Mouse (Mus musculus) heart, embryonic 14.5 days (tissue): Measurements from ENCODE around the gene Fbxw4. TPM values are rescaled to one million over a fixed set of nuclear protein-coding genes. Genes with fewer than 3 reads are reported as not detected.

ENCODE experiments used
- ATAC-seq: fragments of 200-750 bp; cut with Nextera tagmentation; 2 replicates; pipeline ENCODE4 v1.8.0; 2017; ENCODE audit warnings: low read depth, moderate TSS enrichment; ENCODE audit not compliant: insufficient number of reproducible peaks, insufficient read depth, low FRiP score
- H3K27ac ChIP-seq, 2 experiments: fragments of 200-500 bp in 1 of 2; fragments of 300-500 bp in 1 of 2; sonication (generic) in 1 of 2; replicated peaks in 1 of 2; 2 replicates each; pipeline ENCODE4 v1.5.1; 2012 to 2014; ENCODE audit warnings: low read depth in 2 of 2, low read length in 2 of 2, control low read depth in 1 of 2, mild to moderate bottlenecking in 1 of 2, mixed read lengths in 1 of 2; ENCODE audit not compliant: control insufficient read depth in 1 of 2, insufficient read depth in 1 of 2
- H3K27me3 ChIP-seq: fragments of 300-500 bp; sonication (generic); 2 replicates; pipeline ENCODE4 v1.6.1; 2014; ENCODE audit warnings: mild to moderate bottlenecking, low read length, control low read depth; ENCODE audit not compliant: control insufficient read depth, insufficient read depth
- H3K36me3 ChIP-seq: fragments of 300-500 bp; sonication (generic); 2 replicates; pipeline ENCODE4 v1.6.1; 2014; ENCODE audit warnings: mild to moderate bottlenecking, control low read depth, low read length, mixed read lengths; ENCODE audit not compliant: control insufficient read depth, insufficient read depth
- H3K4me1 ChIP-seq, 2 experiments: fragments of 200-500 bp in 1 of 2; fragments of 300-500 bp in 1 of 2; sonication (generic) in 1 of 2; 2 replicates each; pipeline ENCODE4 v1.6.1; 2012 to 2014; ENCODE audit warnings: low read length in 2 of 2, control low read depth in 1 of 2, mixed read lengths in 1 of 2; ENCODE audit not compliant: control insufficient read depth in 2 of 2, insufficient read depth in 2 of 2
- H3K4me2 ChIP-seq: fragments of 300-500 bp; sonication (generic); 2 replicates; pipeline ENCODE4 v1.6.1; 2014; ENCODE audit warnings: mild to moderate bottlenecking, low read length
- H3K4me3 ChIP-seq, 2 experiments: fragments of 200-500 bp in 1 of 2; fragments of 300-500 bp in 1 of 2; sonication (generic) in 1 of 2; 2 replicates each; pipeline ENCODE4 v1.5.1; 2012 to 2014; ENCODE audit warnings: low read length in 2 of 2, mild to moderate bottlenecking in 2 of 2, control low read depth in 1 of 2, low read depth in 1 of 2, moderate library complexity in 1 of 2; ENCODE audit not compliant: control insufficient read depth in 1 of 2, insufficient read depth in 1 of 2
- H3K9ac ChIP-seq: fragments of 300-500 bp; sonication (generic); 2 replicates; pipeline ENCODE4 v1.6.1; 2014; ENCODE audit warnings: mild to moderate bottlenecking, low read length
- H3K9me3 ChIP-seq: fragments of 300-500 bp; sonication (generic); 2 replicates; pipeline ENCODE4 v1.6.1; 2016; ENCODE audit warnings: low read length, control low read depth; ENCODE audit not compliant: control insufficient read depth
- WGBS: fragments of 180-500 bp; shearing (Covaris S2); extraction: QIAGEN DNeasy Blood & Tissue Kit; methylation state at CpG from one replicate; pipeline ENCODE4 v1.1.7; 2014; 5-methylcytosine and 5-hydroxymethylcytosine counted together
- polyA plus RNA-seq: library from polyadenylated mRNA; unstranded; fragments of >200 nt; fragmentation: Nextera tagmentation; extraction: Ambion mirVana; gene quantifications from 2 replicates; pipeline ENCODE4 v1.2.1, GENCODE M21; 2014

Gene Fbxw4
- polyA plus RNA-seq, 1 experiment from 2014 or later = 4.1 TPM

DNA sequence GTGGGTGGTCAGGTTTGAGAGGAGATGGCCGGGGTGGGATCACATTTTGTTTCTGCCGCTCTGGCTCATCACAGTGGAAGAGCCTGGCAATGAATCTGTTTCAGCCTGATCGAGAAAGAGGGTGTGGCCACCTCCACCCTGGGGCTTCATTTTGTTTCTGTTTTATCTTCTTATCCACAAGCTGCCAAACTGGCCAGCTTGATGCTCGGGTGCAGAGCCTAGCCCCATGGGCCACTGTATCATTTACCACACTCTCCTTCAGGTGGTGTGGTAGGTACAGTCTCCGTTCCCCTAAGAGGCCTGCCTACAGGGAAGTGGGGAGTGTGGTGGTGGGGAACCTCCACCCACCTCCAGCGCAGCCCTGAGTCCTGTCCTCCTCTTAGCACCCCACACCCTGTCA lies 87.1 kb downstream of the Fbxw4 start:
- no peak overlapping the region for H3K4me3 ChIP-seq
- ATAC-seq = no peak
- H3K4me2 ChIP-seq = no peak overlapping the region
- no peaks in the 10 kb centered on the region for H3K27me3 ChIP-seq
- peaks cover 24 to 32% of the 10 kb centered on the region in 2 experiments for H3K4me1 ChIP-seq
- WGBS = 76% methylated on average over 6 of the region's 6 CpGs
- no peak overlapping the region for H3K9ac ChIP-seq
- H3K36me3 ChIP-seq = peaks cover 34% of the 10 kb centered on the region
- H3K9me3 ChIP-seq = no peaks in the 10 kb centered on the region
- H3K27ac ChIP-seq = no peak overlapping the region

DNA sequence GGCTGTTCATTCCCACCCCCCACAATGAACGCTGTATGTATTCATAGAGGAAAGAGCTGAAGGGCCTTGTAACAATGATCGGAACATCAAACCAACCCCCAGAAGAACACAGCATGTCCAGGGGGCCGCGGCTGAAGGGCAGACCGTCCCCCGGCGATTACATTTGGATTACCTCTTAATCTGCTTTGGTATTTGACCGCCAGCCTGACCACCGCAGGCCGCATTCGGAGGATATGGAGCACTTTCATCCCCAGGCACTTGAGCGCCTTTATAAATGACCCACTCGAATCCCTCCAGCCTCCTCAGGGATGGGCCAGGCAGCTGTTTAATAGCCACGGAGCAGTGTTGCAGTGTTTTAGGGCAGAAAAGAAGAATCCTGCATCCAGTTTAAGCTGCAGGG lies 92.7 kb downstream of the Fbxw4 start:
- no peaks in the 10 kb centered on the region for H3K4me1 ChIP-seq
- no peak overlapping the region for H3K4me2 ChIP-seq
- ATAC-seq = no peak
- no peaks in the 10 kb centered on the region for H3K27me3 ChIP-seq
- WGBS = 49% methylated on average over 14 of the region's 14 CpGs
- H3K9me3 ChIP-seq = no peaks in the 10 kb centered on the region
- peaks cover 14% of the 10 kb centered on the region for H3K36me3 ChIP-seq
- H3K27ac ChIP-seq = no peak overlapping the region
- no peak overlapping the region for H3K9ac ChIP-seq
- H3K4me3 ChIP-seq = no peak overlapping the region

DNA sequence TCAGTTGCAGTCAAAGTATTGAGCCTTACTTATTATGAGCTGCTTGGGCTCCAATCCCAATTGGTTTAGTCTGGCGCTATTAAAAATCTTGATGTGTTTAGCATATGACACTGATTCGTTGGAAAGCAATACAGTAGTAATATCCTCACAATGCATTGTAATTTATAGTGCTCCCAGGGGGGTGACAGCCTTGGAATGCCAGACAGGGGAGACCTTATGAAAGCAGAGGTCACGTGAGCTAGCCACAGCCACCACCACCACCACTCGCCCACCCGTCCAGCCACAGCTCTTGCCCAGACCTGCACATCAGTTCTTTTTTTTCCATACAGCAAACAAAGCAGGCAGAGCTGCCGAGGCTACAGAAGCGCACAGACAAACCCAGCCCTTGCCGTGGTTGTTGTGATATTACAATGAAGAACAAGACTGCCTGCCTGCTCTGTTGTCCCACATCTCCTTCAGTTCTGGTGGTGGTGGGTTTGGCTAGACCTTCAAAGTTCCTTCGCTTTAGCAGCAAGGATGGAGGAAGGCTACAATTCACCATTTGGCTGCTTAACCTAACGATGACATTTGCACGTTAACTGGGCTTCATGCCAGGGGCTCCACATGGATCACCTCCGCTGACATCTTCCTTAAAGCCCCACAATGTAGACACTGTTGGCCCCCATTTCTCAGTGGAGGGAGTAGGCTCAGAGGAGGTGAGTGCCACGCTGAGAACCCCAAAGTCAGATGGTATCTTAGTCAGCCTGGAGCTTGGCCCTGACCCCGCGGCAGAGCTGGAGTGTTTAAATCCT lies 94.0 kb downstream of the Fbxw4 start:
- H3K9me3 ChIP-seq = no peaks in the 10 kb centered on the region
- no peak overlapping the region for H3K27ac ChIP-seq
- no peak overlapping the region for H3K4me2 ChIP-seq
- 0 out of 2 replicates have a peak, but pooled peaks cover 4% of the 10 kb centered on the region for H3K36me3 ChIP-seq
- H3K4me1 ChIP-seq = no peaks in the 10 kb centered on the region
- no peak overlapping the region for H3K9ac ChIP-seq
- H3K27me3 ChIP-seq = no peaks in the 10 kb centered on the region
- ATAC-seq = no peak
- no peak overlapping the region for H3K4me3 ChIP-seq
- 64% methylated on average over 15 of the region's 15 CpGs for WGBS

DNA sequence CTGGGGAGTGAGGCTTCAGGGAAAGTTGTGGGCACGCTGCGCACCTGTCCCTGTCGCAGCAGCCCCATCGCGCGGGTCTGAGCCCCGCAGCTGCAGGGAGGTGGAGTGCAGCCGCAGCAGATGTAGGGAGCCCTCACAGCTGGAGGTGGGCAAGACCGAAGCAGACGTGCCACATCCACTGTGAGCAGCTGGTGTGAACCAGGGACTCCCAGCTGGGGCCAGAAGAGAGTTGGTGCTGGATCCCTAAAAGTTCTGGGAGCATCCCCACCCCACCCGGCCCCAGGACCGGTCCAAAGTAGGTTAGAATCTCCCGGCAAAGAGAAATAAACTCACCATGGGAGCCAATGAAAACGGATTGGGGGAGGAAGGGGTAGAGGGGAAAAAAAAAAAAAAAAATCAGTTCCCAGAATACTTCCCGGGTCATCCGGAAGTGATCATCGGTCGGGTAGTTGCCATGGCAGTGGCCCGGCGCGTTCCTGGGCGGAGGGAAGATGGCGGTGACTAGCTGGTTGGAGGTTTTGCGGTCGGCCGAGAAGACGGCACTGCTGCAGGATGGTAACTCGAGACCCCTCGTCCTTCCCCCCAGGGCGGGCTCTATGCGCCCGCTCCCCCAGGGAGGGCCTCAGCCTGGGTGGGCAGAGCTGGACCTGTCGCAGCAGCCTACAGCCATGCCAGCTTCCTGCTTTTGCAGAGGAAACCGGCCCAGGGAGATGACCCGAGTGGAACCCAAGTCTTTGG lies 99.8 kb downstream of the Fbxw4 start, which contains the start of the genes Poll and Gm17018:
Gene Poll, minus strand, starts transcription at position 379 of the 738 bp plus-strand sequence.
Gene Gm17018, plus strand, starts transcription at position 463 of the 738 bp plus-strand sequence.
- Histone ChIP-seq H3K27ac (peak within 1 kb of the TSS; percentile 30 to 49; a peak in 3 of 4 replicates), H3K9ac (peak within 1 kb of the TSS; percentile 87), H3K27me3 (no peaks in the 10 kb centered on the region), H3K9me3 (no peaks in the 10 kb centered on the region), H3K36me3 (peaks cover 15% of the 10 kb centered on the region), H3K4me3 (peak within 1 kb of the TSS; percentile 54 to 76), H3K4me2 (peak within 1 kb of the TSS; percentile 94), H3K4me1 (peaks cover 3 to 8% of the 10 kb centered on the region in 2 experiments; a peak in 2 of 4 replicates)
- ATAC-seq = peak; percentile 48; the same call in 1 of the 2 replicates
- WGBS = under 1% methylated on average over 35 of the region's 35 CpGs

DNA sequence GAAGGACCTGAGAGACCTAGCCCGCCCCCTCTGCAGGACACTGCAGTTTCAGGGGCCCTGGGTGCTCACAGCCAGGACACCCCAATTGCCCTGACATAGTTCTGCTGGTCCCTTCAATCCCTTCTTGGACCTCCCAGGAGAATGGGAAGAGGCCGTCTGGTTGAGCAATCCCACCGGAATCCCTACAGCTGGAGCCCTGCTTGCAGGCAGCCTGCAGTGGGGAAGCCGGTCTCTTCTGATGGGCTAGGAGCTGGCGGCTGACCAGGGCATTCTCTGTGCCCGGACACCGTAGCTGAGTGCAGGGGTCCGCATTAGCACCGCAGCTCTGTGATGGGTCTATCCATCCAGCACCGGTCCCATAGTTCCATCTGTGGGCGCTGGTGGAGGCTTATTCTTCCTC lies 106.0 kb downstream of the Fbxw4 start:
- no peak overlapping the region for H3K4me2 ChIP-seq
- no peak overlapping the region for H3K4me3 ChIP-seq
- peaks cover 47% of the 10 kb centered on the region for H3K36me3 ChIP-seq
- WGBS = 93% methylated on average over 11 of the region's 11 CpGs
- no peak overlapping the region for H3K9ac ChIP-seq
- no peak for ATAC-seq
- H3K4me1 ChIP-seq = no peaks in the 10 kb centered on the region
- no peak overlapping the region for H3K27ac ChIP-seq
- H3K27me3 ChIP-seq = no peaks in the 10 kb centered on the region
- H3K9me3 ChIP-seq = no peaks in the 10 kb centered on the region

DNA sequence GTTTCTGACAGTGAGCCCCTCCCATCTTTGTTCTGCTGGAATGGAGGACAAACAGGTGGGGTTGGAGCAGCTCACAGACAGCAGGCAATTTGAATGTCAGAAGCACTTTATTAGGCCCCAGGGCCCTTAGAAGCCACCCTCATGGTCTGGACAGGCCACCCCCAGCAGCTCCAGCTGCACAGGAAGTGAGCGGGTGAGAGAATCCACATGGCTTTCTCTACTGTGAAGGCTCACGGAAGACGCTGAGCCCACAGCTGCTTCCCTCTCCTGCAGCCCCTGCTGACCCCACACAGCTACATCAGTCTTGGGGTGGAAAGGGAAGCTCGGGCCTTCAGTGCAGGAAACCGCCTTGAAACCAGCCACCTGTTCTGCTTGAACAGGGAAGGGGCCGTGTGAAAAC lies 107.9 kb downstream of the Fbxw4 start:
- Histone ChIP-seq H3K27ac (no peak overlapping the region), H3K36me3 (peaks cover 37% of the 10 kb centered on the region), H3K9me3 (no peaks in the 10 kb centered on the region), H3K4me1 (no peaks in the 10 kb centered on the region), H3K27me3 (no peaks in the 10 kb centered on the region), H3K9ac (no peak overlapping the region), H3K4me3 (no peak overlapping the region), H3K4me2 (no peak overlapping the region)
- 54% methylated on average over 6 of the region's 6 CpGs for WGBS
- peak; percentile 12; the same call in 1 of the 2 replicates for ATAC-seq

DNA sequence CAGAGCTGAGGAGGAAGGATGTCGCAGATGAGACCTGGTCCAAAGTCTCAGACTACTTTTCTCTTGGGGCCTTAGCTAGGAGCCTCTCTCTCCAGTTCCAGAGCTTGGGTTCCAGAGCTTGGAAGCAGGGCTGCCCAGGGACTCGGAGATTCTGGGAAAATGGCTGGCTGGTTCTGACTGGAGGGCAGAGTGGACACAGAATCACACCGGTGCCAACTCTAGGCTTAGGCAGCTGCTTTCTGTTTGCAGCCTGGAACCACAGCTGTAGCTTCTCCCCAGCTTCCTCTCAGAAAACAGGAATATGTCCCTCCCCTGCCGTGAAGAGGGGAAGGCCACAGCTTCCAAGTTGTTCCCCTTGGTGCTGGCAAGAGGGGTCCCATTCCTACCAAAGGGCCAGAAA lies 110.2 kb downstream of the Fbxw4 start:
- WGBS = 80% methylated on average over 4 of the region's 4 CpGs
- no peak overlapping the region for H3K4me3 ChIP-seq
- no peak overlapping the region for H3K4me2 ChIP-seq
- H3K27ac ChIP-seq = no peak overlapping the region
- H3K9ac ChIP-seq = no peak overlapping the region
- H3K4me1 ChIP-seq = no peaks in the 10 kb centered on the region
- no peak for ATAC-seq
- peaks cover 28% of the 10 kb centered on the region for H3K36me3 ChIP-seq
- H3K9me3 ChIP-seq = no peaks in the 10 kb centered on the region
- H3K27me3 ChIP-seq = peaks cover 15% of the 10 kb centered on the region
